Mouse (Mus musculus): ENCODE measurements around the gene Efnb2. TPM values are rescaled to one million over a fixed set of nuclear protein-coding genes. Genes with fewer than 3 reads are reported as not detected.
A peak's percentile ranks its signal among the peaks of the same experiment; 100 is the strongest.

Efnb2 gene
- polyA plus RNA-seq, 1 experiment from 2014 or later, result 33.3 TPM

DNA sequence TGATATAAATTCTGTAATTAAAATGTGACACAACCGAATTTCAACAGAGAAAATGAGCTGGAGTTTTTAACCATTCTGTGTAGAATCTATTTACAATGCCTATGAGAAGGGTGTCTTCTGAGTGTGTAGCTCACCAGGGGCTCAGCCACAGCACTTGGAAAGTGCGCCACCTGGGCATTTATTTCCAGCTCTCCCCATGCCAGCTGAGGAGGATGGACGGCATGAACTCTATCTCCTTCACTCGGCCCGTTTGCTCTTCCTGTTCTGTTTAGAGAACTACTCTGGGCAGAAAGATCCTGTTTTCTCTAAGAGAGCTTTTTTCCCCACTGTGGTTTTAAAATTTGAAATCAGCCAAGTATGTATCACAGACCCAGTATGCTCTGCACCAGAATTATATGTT lies 7.7 kb downstream of the Efnb2 start:
- Histone ChIP-seq H3K4me1 (peaks cover 93% of the 10 kb centered on the region), H3K9ac (no peak overlapping the region), H3K27me3 (no peaks in the 10 kb centered on the region), H3K27ac (no peak overlapping the region), H3K4me2 (replicated peaks) (peak overlapping the region; percentile 89), H3K36me3 (peaks cover 14% of the 10 kb centered on the region), H3K9me3 (no peaks in the 10 kb centered on the region), H3K4me3 (no peak overlapping the region)
- ATAC-seq (ENCODE audit: low FRiP score, low read depth), result no peak
- WGBS, result 70% methylated on average over 5 of the region's 5 CpGs

DNA sequence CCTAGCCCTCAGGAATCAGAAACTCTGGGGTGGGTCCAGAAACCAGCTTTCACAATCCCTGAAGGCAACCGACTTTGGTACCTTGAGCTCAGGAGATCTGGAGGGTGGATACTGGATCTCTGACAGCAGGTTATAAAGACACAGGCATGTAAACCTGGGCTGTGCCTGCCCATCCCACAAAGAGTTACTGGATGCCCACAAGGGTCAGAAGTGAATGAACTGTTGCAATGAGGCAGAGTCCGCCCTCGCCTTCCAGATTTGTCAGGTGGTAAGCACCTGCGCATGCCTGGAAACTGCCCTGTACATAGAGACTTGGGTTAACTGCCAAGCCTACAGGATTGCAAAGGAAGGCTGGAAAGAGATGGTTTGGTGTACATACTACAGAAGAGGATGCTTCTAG lies 8.7 kb downstream of the Efnb2 start:
- H3K9me3 ChIP-seq, result no peaks in the 10 kb centered on the region
- peak overlapping the region; percentile 25 for H3K4me2 ChIP-seq (replicated peaks)
- no peak for ATAC-seq (ENCODE audit: low FRiP score, low read depth)
- no peak overlapping the region for H3K27ac ChIP-seq
- 89% methylated on average over 4 of the region's 4 CpGs for WGBS
- peaks cover 96% of the 10 kb centered on the region for H3K4me1 ChIP-seq
- H3K4me3 ChIP-seq, result no peak overlapping the region
- no peaks in the 10 kb centered on the region for H3K27me3 ChIP-seq
- H3K9ac ChIP-seq, result no peak overlapping the region
- peaks cover 14% of the 10 kb centered on the region for H3K36me3 ChIP-seq

- H3K4me2 ChIP-seq (replicated peaks), result peak overlapping the region; percentile 27
Observed at GRCm38 (mm10) chr8:8649944-8650343, 11.1 kb downstream of the Efnb2 start.

GRCm38 (mm10) chr8:8649536-8649935 lies 11.5 kb downstream of the Efnb2 start:
- Histone ChIP-seq H3K27ac (peak overlapping the region; percentile 33; the same call in 1 of the 2 replicates), H3K36me3 (peaks cover 14% of the 10 kb centered on the region), H3K9me3 (no peaks in the 10 kb centered on the region), H3K4me3 (no peak overlapping the region; the same call in 1 of the 2 replicates), H3K9ac (no peak overlapping the region), H3K4me2 (replicated peaks) (peak overlapping the region; percentile 27), H3K27me3 (no peaks in the 10 kb centered on the region), H3K4me1 (peaks cover 84% of the 10 kb centered on the region)
- no peak for ATAC-seq (ENCODE audit: low FRiP score, low read depth)
- 70% methylated on average over 3 of the region's 3 CpGs for WGBS

More at GRCm38 (mm10) chr8:8649944-8650343, 11.1 kb downstream of the Efnb2 start:
- ATAC-seq (ENCODE audit: low FRiP score, low read depth), result peak; percentile 39; the same call in 1 of the 2 replicates
- no peak overlapping the region; the same call in 1 of the 2 replicates for H3K4me3 ChIP-seq
- peaks cover 86% of the 10 kb centered on the region for H3K4me1 ChIP-seq
- peaks cover 14% of the 10 kb centered on the region for H3K36me3 ChIP-seq
- WGBS, result 34% methylated on average over 8 of the region's 8 CpGs
- H3K9ac ChIP-seq, result no peak overlapping the region
- peak overlapping the region; percentile 33; the same call in 1 of the 2 replicates for H3K27ac ChIP-seq
- no peaks in the 10 kb centered on the region for H3K9me3 ChIP-seq
- H3K27me3 ChIP-seq, result no peaks in the 10 kb centered on the region

DNA sequence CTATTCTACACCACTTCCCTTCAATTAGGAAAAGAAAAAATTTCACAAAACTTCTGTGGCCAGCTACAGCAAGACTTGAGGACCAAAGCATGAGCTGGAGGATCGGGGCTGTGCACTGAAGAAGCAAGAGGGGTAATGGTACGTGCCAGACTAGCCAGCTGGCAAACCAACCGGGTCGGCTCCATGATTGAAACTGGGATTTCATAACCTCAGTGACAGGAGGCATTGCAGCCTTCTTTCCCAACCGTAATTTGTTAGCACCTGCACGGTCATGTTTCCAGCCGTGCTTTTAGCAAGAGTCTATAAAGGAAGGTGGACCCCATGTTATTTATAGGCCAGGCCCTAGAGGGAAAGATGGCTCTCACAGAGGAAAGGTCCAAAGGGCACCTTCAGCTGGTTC lies 12.4 kb downstream of the Efnb2 start:
- Histone ChIP-seq H3K4me1 (peaks cover 84% of the 10 kb centered on the region), H3K36me3 (peaks cover 14% of the 10 kb centered on the region), H3K4me2 (replicated peaks) (0 out of 2 replicates have a peak overlapping the region, but pooled peaks have one; percentile 27), H3K27me3 (no peaks in the 10 kb centered on the region), H3K9ac (no peak overlapping the region), H3K27ac (no peak overlapping the region), H3K4me3 (no peak overlapping the region), H3K9me3 (no peaks in the 10 kb centered on the region)
- WGBS, result 45% methylated on average over 7 of the region's 7 CpGs
- no peak for ATAC-seq (ENCODE audit: low FRiP score, low read depth)

- H3K4me3 ChIP-seq, result no peak overlapping the region
- no peak overlapping the region for H3K27ac ChIP-seq
- no peak overlapping the region for H3K9ac ChIP-seq
- H3K4me2 ChIP-seq (replicated peaks), result no peak overlapping the region
- peaks cover 14% of the 10 kb centered on the region for H3K36me3 ChIP-seq
- peaks cover 79% of the 10 kb centered on the region for H3K4me1 ChIP-seq
- no peaks in the 10 kb centered on the region for H3K27me3 ChIP-seq
- no peaks in the 10 kb centered on the region for H3K9me3 ChIP-seq
- ATAC-seq (ENCODE audit: low FRiP score, low read depth), result no peak
- 62% methylated on average over 7 of the region's 7 CpGs for WGBS
Observed at GRCm38 (mm10) chr8:8647824-8648223, 13.2 kb downstream of the Efnb2 start.

GRCm38 (mm10) chr8:8647319-8647718 lies 13.7 kb downstream of the Efnb2 start:
- H3K9me3 ChIP-seq, result no peaks in the 10 kb centered on the region
- peaks cover 75% of the 10 kb centered on the region for H3K4me1 ChIP-seq
- no peak for ATAC-seq (ENCODE audit: low FRiP score, low read depth)
- H3K9ac ChIP-seq, result no peak overlapping the region
- 31% methylated on average over 3 of the region's 3 CpGs for WGBS
- H3K4me3 ChIP-seq, result no peak overlapping the region
- peaks cover 11% of the 10 kb centered on the region for H3K36me3 ChIP-seq
- no peak overlapping the region for H3K4me2 ChIP-seq (replicated peaks)
- no peaks in the 10 kb centered on the region for H3K27me3 ChIP-seq
- no peak overlapping the region for H3K27ac ChIP-seq

- 77% methylated on average over 11 of the region's 11 CpGs for WGBS
- H3K4me1 ChIP-seq, result peaks cover 63% of the 10 kb centered on the region
Observed at GRCm38 (mm10) chr8:8644160-8644915, 16.7 kb downstream of the Efnb2 start.

DNA sequence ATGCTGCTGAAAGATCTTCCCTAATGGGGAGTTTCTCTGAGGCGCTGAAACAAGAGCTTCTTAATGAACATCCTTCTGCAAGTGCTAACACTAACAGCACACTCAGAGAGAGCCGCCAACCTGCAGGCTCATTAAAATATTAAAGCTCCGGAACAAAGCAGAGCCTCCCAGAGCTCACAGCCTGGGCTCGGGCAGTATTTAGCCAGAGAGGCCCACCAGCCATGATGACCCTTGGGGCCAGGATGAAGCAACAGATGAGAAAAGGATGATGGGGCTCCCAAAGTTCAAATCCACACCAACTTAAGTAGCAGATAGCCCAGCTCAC lies 20.8 kb downstream of the Efnb2 start:
- Histone ChIP-seq H3K36me3 (peaks cover 31% of the 10 kb centered on the region), H3K9me3 (no peaks in the 10 kb centered on the region), H3K27ac (no peak overlapping the region), H3K9ac (no peak overlapping the region), H3K4me3 (no peak overlapping the region), H3K4me1 (peaks cover 30% of the 10 kb centered on the region), H3K4me2 (replicated peaks) (no peak overlapping the region), H3K27me3 (no peaks in the 10 kb centered on the region)
- no peak for ATAC-seq (ENCODE audit: low FRiP score, low read depth)
- 15% methylated on average over 4 of the region's 4 CpGs for WGBS

More at GRCm38 (mm10) chr8:8644160-8644915, 16.7 kb downstream of the Efnb2 start:
- Histone ChIP-seq H3K4me3 (no peak overlapping the region), H3K36me3 (peaks cover 7% of the 10 kb centered on the region), H3K9me3 (no peaks in the 10 kb centered on the region), H3K4me2 (replicated peaks) (no peak overlapping the region), H3K27me3 (no peaks in the 10 kb centered on the region), H3K27ac (no peak overlapping the region), H3K9ac (no peak overlapping the region)
- no peak for ATAC-seq (ENCODE audit: low FRiP score, low read depth)

- peaks cover 33% of the 10 kb centered on the region for H3K36me3 ChIP-seq
- H3K27me3 ChIP-seq, result no peaks in the 10 kb centered on the region
Observed at GRCm38 (mm10) chr8:8639569-8640263, 21.3 kb downstream of the Efnb2 start.

GRCm38 (mm10) chr8:8631394-8631793 lies 29.6 kb downstream of the Efnb2 start:
- 79% methylated on average over 7 of the region's 7 CpGs for WGBS
- Histone ChIP-seq H3K36me3 (peaks cover 59% of the 10 kb centered on the region), H3K27me3 (no peaks in the 10 kb centered on the region)

More at GRCm38 (mm10) chr8:8639569-8640263, 21.3 kb downstream of the Efnb2 start:
- no peak overlapping the region for H3K4me3 ChIP-seq
- 27% methylated on average over 8 of the region's 8 CpGs for WGBS
- H3K4me2 ChIP-seq (replicated peaks), result no peak overlapping the region
- ATAC-seq (ENCODE audit: low FRiP score, low read depth), result no peak
- H3K27ac ChIP-seq, result no peak overlapping the region
- H3K4me1 ChIP-seq, result peaks cover 29% of the 10 kb centered on the region
- no peak overlapping the region for H3K9ac ChIP-seq
- H3K9me3 ChIP-seq, result no peaks in the 10 kb centered on the region

DNA sequence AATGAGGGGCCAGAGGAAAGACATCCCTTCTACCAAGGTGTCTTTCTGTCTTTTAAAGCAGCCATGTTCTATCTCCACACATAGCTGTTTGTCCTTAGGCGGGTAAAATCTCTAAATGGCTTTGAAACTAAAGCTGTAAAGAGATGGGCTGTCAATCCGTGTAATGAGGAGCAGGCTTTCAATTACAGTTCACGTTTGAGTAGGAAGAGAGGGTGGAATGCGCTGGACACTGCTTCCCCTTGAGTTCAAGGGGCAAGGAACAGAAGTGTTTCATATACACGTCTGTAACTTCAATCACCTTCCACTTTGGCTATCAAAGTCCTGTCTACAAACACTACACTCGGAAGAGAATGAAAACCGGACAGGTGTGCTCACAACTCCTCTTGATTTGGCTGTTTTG lies 37.0 kb downstream of the Efnb2 start:
- Histone ChIP-seq H3K36me3 (peaks cover 64% of the 10 kb centered on the region), H3K9me3 (no peaks in the 10 kb centered on the region; the same call in 1 of the 2 replicates), H3K4me1 (peaks cover 31% of the 10 kb centered on the region), H3K4me3 (no peak overlapping the region), H3K4me2 (replicated peaks) (no peak overlapping the region), H3K27ac (no peak overlapping the region), H3K27me3 (no peaks in the 10 kb centered on the region), H3K9ac (no peak overlapping the region)
- no peak for ATAC-seq (ENCODE audit: low FRiP score, low read depth)
- 15% methylated on average over 7 of the region's 7 CpGs for WGBS

More at GRCm38 (mm10) chr8:8631394-8631793, 29.6 kb downstream of the Efnb2 start:
- Histone ChIP-seq H3K27ac (no peak overlapping the region), H3K4me1 (0 out of 2 replicates have a peak, but pooled peaks cover 3% of the 10 kb centered on the region), H3K9ac (no peak overlapping the region), H3K4me2 (replicated peaks) (no peak overlapping the region), H3K4me3 (no peak overlapping the region), H3K9me3 (no peaks in the 10 kb centered on the region; the same call in 1 of the 2 replicates)
- ATAC-seq (ENCODE audit: low FRiP score, low read depth), result no peak

Data from limb, embryonic 13.5 days (tissue).